Mouse (Mus musculus): ENCODE data around the gene Oxt. TPM values are rescaled to one million over a fixed set of nuclear protein-coding genes. Genes with fewer than 3 reads are reported as not detected.
"Not testable (repeated sequence)": the region's sequence is repeated elsewhere in the genome, so short reads cannot be mapped to it uniquely, and the experiment has no call there.

The Oxt gene
- not detected in 2 replicates for total RNA-seq (2015; ENCODE audit: low replicate concordance)
- not detected in 2 replicates for total RNA-seq (2017; ENCODE audit: low replicate concordance)

DNA sequence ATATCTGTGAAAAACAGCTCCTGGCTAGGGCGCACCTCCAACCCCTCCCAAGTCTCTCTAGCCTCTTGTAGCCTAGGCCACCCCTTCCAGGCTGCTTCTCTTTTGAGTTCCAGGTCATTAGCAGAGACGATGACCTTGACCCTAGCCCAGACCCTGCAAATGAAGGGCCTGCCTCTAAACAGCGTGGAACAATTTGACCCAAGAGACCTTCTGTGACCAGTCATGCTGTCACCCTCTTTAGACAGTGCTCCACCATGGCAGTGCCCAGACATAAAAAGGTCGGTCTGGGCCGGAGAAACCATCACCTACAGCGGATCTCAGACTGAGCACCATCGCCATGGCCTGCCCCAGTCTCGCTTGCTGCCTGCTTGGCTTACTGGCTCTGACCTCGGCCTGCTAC lies at the start of gene Oxt:
Gene Oxt (plus strand): TSS at position 301 of the 400 bp plus-strand sequence.
- no peak for ATAC-seq (replicated peaks; ENCODE audit: low FRiP score, poor library complexity, severe bottlenecking)

- no peak for ATAC-seq (replicated peaks; ENCODE audit: low FRiP score, poor library complexity, severe bottlenecking)
Observed at GRCm38 (mm10) chr2:130528457-130528856, 47.5 kb upstream of the Oxt start.

- ATAC-seq (replicated peaks; ENCODE audit: low FRiP score, poor library complexity, severe bottlenecking), result no peak
Observed at GRCm38 (mm10) chr2:130529290-130529689, 46.7 kb upstream of the Oxt start.

DNA sequence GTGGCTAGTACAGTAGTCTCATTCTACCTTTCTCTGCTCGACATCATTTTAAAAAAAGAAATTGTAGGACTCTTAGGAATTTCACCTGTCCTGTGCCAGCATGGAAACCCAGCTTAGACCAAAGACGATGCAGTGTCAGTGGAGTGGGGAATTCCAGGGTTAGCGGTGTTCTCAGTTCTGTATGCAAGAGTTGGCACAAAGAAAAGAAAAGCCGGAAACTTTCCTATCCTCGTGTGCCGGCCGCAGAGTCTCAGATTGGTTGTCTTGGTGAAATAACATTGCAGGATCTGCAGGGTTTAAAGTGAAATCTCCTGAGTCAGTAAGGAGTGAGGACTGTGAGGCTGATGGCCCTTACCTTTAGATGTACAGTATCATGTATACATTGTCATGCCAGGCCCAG lies 46.0 kb upstream of the Oxt start:
- no peak for ATAC-seq (replicated peaks; ENCODE audit: low FRiP score, poor library complexity, severe bottlenecking)

DNA sequence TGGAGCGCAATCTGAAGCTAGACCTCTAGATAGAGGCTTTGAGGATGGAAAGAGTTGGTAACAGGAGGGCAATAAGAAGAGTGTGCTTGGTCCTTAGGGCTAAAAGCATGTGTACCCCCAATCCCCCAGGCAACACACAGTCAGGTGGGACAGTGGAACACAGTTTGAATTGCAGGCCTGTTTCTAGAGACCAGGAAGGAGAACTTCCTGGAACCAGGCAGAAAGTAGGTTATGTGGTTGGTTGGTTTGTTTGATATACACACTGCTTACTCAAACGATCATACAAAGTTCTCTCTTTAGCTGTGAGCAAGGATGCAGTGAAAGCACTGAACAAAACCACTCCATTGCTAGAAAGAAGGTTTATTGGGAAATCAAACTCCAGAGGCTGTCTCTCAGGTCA lies 43.8 kb upstream of the Oxt start:
- ATAC-seq (replicated peaks; ENCODE audit: low FRiP score, poor library complexity, severe bottlenecking), result no peak; the same call in 1 of the 2 replicates

GRCm38 (mm10) chr2:130535017-130535416 lies 41.0 kb upstream of the Oxt start:
- no peak for ATAC-seq (replicated peaks; ENCODE audit: low FRiP score, poor library complexity, severe bottlenecking)

- no peak for ATAC-seq (replicated peaks; ENCODE audit: low FRiP score, poor library complexity, severe bottlenecking)
Observed at GRCm38 (mm10) chr2:130536890-130537289, 39.1 kb upstream of the Oxt start.

GRCm38 (mm10) chr2:130538876-130539546 lies 37.0 kb upstream of the Oxt start:
- ATAC-seq (replicated peaks; ENCODE audit: low FRiP score, poor library complexity, severe bottlenecking), result no peak

DNA sequence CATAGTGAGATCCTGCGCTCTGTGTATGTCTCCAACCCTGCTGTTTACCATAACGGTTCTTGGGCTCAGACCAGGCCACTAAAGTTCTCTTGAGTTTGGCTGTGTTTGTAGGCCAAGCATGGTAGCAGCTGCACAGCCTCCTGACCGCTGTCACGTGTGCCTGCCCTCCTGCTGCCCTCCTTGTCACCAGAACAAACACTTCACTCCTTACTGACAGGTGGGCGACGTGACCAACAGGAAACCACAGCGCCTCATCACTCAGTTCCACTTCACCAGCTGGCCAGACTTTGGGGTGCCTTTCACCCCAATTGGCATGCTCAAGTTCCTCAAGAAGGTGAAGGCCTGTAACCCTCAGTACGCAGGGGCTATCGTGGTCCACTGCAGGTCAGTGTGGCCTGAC lies 35.7 kb upstream of the Oxt start:
- no peak for ATAC-seq (replicated peaks; ENCODE audit: low FRiP score, poor library complexity, severe bottlenecking)

DNA sequence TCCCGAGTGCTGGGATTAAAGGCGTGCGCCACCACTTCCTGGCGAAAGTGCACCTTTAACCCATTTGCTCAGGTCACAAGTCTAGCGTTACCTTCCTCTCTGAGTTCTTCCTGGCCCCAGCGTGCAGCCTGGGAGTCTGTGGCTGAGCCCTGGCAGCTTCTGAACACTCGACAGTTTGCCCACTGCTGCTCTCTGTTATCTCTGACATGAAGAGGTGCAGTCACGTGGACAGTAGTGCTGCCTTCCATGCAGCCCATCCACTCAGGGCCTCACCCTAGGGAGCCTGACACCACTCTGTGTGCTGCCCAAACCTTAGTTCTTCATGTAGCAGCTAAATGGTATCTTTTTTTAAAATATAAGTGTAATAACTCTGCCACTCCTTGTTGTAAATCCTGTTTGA lies 29.0 kb upstream of the Oxt start:
- ATAC-seq (replicated peaks; ENCODE audit: low FRiP score, poor library complexity, severe bottlenecking), result no peak

GRCm38 (mm10) chr2:130554841-130555240 lies 21.1 kb upstream of the Oxt start:
- ATAC-seq (replicated peaks; ENCODE audit: low FRiP score, poor library complexity, severe bottlenecking), result no peak

DNA sequence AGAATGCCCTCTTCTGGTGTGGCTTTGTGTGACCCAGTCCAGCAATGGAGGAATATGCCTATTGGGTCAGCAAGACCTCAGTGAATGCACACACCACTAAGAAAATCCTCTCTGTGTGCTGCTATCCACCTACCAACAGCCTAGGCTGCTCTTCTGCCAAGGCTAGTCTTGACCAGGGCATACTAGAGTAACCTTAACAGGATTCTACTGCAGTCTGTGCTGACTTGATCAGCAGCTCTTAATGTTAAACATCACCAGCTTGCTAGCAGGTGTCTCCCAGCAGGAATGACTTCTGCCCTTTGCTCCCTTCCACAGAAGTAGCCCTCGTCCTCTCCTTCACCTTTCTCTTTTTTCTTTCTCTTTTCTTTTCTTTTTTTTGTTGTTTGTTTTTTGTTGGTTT lies 19.7 kb upstream of the Oxt start:
- ATAC-seq (replicated peaks; ENCODE audit: low FRiP score, poor library complexity, severe bottlenecking), result no peak

GRCm38 (mm10) chr2:130557462-130557861 lies 18.5 kb upstream of the Oxt start:
- ATAC-seq (replicated peaks; ENCODE audit: low FRiP score, poor library complexity, severe bottlenecking), result no peak

- no peak for ATAC-seq (replicated peaks; ENCODE audit: low FRiP score, poor library complexity, severe bottlenecking)
Observed at GRCm38 (mm10) chr2:130558015-130558414, 18.0 kb upstream of the Oxt start.

- peak; percentile 96 for ATAC-seq (replicated peaks; ENCODE audit: low FRiP score, poor library complexity, severe bottlenecking)
Observed at GRCm38 (mm10) chr2:130563212-130564055, 12.5 kb upstream of the Oxt start, which contains the start of gene Mrps26. TSS of gene Mrps26 (plus strand) at chr2:130563742.

- ATAC-seq (replicated peaks; ENCODE audit: low FRiP score, poor library complexity, severe bottlenecking), result no peak
Observed at GRCm38 (mm10) chr2:130564063-130564462, 11.9 kb upstream of the Oxt start.

DNA sequence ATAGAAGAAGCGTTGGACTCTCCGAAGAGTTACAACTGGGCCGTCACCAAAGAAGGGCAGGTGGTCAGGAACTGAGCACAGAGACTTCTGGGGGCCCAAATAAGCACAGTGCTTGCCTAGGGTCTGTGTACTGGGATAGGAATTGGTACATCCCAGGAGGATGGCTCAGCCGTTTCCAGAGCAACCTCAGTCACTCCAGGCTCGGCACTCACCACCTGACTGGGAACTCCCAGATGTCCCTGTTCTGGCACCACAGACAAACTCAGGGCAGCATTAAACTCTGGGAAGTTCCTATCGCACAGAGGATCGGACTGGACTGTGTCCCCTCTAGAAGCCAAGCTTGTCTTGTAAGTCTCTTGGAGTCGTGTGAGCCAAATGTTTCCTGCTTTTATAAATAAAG lies 11.0 kb upstream of the Oxt start:
- no peak for ATAC-seq (replicated peaks; ENCODE audit: low FRiP score, poor library complexity, severe bottlenecking)

DNA sequence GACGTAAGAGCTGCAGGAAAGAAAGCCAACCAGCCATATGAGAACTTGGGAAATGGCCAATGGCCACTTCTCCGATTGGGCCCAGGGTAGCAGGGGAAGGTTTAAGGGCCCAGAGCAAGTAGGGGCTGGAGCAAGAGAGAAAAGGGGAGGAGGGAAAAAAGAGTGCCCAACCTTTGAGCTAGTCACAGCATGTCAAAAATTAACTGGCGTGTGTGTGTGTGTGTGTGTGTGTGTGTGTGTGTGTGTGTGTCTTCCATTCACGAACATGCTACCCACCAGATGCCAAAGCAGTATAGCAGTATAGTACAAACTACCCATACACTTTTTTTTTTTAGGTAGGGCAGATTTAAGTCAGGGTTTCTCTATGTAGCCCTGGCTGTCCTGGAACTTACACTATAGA lies 7.1 kb upstream of the Oxt start:
- no peak for ATAC-seq (replicated peaks; ENCODE audit: low FRiP score, poor library complexity, severe bottlenecking)

DNA sequence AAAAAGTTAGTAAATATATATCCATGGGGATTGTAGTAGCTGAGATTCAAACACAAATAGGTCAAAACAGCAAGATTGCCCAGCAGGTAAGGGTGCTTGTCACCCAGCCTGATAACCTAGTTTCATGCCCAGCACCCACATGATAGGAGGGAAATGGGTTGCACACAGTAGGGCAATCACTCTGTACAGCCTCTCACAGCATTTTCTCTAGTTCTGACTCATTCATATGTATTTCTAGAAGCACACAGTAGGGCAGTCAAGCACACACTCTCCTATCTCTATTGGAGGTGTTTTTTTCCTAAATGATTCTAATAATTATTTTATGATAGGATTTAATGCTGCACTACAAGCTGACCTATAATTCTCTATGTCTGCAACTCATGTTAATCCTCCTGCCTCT lies 6.0 kb upstream of the Oxt start:
- no peak for ATAC-seq (replicated peaks; ENCODE audit: low FRiP score, poor library complexity, severe bottlenecking)

- ATAC-seq (replicated peaks; ENCODE audit: low FRiP score, poor library complexity, severe bottlenecking), result no peak
Observed at GRCm38 (mm10) chr2:130574960-130575359, 1.0 kb upstream of the Oxt start.

DNA sequence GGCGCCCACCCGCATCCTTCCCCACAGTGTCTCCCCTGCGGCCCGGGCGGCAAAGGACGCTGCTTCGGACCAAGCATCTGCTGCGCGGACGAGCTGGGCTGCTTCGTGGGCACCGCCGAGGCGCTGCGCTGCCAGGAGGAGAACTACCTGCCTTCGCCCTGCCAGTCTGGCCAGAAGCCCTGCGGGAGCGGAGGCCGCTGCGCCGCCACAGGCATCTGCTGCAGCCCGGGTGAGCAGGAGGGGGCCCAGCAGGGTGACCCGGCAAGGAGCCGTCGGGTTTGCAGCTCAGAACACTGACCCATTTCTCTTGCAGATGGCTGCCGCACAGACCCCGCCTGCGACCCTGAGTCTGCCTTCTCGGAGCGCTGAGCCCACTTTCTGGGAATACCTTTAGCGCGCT lies 591 bp downstream of the Oxt start:
- not testable (repeated sequence) for ATAC-seq (replicated peaks; ENCODE audit: low FRiP score, poor library complexity, severe bottlenecking)

All from erythroblast, adult 5-6 weeks (primary cell).